Mouse (Mus musculus) monocyte, adult 5-6 weeks (primary cell): ENCODE data around the gene Lefty2. TPM values are rescaled to one million over a fixed set of nuclear protein-coding genes. Genes with fewer than 3 reads are reported as not detected.
"Not testable (repeated sequence)": the region's sequence is repeated elsewhere in the genome, so short reads cannot be mapped to it uniquely, and the experiment has no call there.

Experiments
- ATAC-seq: fragments of 153-309, 156-312 bp; replicated peaks from 2 replicates; pipeline ENCODE4 v1.8.0; 2017; ENCODE audit warnings: mild to moderate bottlenecking; ENCODE audit not compliant: low TSS enrichment, insufficient number of reproducible peaks, severe bottlenecking, poor library complexity, low FRiP score
- total RNA-seq: library from RNA; stranded (forward); fragments of 200-1000, 200-491, 200-594 nt; gene quantifications from 3 replicates; pipeline ENCODE4 v1.2.3, GENCODE M21; 2017

Lefty2 gene
- total RNA-seq, 1 experiment from 2014 or later = not detected

DNA sequence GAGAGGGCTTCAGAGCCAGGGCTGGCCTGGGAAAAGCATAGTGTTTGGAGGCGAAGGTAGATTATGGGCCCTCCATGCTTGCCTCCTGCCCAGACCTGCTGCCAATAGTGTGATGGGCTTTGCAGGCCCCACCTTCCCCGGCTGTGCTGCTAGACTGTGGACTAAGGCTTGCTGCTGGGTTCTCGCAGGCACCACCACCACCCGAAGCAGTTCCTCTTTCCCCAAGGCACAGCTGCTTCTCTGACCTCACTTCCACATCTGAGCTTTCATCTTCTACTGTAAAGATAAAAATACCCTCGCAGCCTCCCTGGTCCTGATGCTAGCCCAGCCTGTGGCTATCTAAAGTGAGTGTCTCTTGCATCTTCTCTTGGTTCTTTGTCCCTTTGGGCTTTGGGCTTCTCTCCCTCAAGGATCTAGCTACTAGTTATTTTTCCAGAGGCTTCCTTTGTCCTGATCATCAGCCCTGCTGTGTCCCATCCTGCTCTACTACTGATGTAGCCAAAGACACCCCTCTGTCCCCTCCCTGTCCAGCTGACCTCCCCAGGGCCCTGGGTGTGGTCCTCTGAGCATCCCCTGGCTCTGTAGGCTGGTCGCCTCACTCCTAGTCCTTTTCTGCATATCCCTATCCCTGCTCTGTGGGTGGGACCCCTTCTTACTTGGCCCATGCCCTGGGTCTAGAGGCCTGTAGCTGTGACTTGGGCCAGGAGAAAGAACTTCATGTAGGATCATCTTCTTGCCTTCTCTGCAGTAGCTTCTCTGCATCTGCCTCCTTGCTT lies 29.6 kb downstream of the Lefty2 start:
- ATAC-seq = peak; percentile 89

DNA sequence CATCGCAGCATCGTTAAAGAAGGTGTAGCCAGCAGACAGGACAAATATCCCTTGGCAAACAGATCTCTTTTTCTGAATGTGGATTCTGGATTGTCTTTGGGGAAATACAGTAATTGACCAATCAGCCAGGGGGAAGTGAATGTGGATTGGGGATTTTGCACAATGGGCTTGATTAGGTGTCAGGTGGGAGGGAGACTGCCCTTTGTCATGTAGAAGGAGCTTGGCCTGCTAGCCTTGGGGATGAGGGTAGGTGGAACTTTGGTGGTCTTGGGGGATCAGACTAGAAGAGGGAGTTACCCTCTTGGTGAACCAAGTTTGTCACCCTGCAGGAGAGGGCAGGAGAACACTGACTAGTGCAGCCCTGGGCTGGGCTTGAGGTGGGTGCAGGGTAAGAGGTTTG lies 31.8 kb downstream of the Lefty2 start:
- no peak for ATAC-seq

DNA sequence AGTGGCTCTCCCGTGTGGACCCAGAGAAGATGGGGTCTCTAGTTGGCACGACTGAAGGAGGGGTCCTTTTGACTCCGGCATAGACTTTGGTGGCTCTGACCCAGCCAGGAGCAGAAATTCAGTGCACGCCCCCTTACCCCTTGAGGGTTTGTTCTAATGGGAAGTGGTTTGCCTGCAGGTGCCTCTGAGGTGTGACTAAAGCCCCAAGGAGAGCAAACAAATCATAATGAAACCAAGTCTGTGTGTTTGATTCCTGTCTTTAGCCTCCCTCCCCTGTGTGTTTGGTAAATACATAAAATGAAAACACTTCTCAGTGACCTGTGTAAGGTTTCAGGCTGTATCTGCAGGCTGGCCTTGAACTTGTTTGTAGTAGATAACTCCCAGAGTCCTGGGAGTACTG lies 33.4 kb downstream of the Lefty2 start:
- ATAC-seq = no peak

DNA sequence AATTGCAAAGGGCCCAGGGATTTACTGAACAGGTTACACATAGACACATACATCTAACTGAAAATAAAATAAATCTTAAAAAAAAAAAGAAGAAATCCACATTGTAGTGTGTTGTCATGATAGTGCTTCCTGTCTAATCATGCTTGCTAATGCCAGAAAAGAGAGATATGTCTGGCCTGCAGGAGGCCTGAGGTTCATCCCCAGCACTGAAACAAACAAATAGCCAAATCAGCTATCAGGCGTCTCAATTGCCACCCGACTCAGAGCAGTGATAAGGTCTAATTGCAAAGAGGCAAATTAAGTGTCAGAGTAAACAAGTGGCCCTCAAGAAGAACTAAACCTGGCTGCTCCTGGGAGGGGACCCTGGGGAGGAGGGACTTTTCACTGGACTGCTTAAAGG lies 36.7 kb downstream of the Lefty2 start:
- no peak for ATAC-seq

DNA sequence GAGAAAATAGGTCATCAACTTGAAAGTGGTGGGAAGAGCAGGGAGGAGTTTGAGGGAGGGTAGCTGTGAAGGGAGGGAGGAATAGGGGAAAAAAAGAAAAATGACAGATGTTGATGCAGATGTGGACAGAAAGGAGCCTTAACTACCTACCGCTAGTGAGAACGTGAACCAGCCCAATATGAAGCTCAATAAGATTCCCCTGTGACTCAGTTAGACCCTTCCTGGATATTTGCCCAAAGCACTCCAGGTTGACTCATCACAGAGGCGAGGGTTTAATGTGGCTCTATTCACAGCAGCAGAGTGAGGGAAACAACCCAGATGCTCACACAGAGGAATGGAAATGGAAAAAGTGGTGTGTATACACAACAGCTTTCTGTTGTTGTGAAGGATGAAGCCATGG lies 38.2 kb downstream of the Lefty2 start:
- ATAC-seq = no peak

DNA sequence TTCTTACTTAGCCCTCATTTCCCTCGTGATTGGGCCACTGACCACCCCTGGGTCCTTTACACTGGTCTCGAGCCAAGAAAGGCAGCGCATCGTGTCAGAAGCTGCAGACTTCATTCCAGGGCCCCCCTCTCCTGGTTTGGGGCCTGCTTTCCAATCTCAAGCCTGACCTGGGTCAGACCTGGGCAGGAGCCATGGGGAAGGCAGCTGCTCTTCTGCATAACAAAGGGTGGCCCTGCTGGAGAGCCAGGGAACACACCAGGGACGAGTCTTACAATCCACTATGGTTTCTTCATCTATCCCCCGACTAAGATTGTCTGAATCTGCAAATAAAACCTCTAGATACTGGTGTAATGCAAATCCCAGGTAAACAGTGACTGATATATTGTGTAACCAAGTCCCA lies 40.8 kb downstream of the Lefty2 start:
- no peak for ATAC-seq

DNA sequence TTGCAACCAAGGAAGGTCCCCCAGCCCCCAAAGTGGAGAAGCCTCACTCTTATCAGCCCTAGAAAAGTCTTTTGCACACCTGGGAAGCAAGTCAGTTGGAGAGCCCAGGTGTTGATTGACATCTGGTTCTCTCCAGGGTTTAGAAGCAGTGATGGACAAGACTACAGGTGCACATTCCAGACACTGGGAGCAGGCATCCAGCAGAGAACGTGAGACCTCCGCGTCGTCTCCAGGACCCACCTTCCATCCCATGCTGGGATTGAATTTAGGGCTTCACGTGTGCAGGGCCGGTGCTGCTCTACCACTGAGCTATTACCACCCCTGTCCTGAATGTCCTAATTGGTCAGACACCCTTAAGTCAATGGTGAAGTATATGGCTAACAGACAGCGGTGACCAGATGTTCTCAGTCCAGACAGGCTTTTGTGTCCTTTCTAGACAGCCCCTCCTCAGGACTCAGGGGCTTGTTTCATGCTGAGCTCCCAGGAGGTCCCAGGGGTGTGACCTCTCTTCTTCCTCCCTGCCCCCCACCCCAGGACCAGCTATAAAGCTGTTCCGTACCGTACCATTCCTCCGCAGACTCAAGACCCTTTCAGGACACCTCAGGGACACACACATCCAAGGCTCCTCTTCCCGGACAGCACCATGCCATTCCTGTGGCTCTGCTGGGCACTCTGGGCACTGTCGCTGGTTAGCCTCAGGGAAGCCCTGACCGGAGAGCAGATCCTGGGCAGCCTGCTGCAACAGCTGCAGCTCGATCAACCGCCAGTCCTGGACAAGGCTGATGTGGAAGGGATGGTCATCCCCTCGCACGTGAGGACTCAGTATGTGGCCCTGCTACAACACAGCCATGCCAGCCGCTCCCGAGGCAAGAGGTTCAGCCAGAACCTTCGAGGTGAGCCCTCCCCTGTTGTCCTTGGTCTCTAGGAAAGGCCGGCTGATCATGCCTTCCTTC lies 41.8 kb downstream of the Lefty2 start, which contains the start of gene Lefty1:
TSS of gene Lefty1 (plus strand) at position 556 of the 953 bp plus-strand sequence.
- no peak for ATAC-seq

DNA sequence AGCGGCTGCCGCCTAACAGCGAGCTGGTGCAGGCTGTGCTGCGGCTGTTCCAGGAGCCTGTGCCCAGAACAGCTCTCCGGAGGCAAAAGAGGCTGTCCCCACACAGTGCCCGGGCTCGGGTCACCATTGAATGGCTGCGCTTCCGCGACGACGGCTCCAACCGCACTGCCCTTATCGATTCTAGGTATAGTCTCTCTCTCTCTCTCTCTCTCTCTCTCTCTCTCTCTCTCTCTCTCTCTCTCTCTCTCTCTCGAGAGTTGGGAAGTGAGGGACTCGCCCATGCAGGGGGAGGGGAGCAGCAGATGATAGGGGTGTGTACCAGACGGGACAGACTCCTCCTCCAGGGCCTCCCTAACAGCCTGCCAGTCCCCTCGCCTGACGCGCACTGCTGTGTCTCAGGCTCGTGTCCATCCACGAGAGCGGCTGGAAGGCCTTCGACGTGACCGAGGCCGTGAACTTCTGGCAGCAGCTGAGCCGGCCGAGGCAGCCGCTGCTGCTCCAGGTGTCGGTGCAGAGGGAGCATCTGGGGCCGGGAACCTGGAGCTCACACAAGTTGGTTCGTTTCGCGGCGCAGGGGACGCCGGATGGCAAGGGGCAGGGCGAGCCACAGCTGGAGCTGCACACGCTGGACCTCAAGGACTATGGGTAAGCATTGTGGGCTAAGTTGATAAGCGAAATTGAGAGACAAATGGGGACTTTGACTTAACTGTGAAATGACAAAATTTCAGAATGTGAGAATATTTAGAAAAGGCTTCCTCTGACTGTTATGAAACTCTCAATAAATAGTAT lies 43.9 kb downstream of the Lefty2 start:
- ATAC-seq = peak; percentile 40; the same call in 1 of the 2 replicates

DNA sequence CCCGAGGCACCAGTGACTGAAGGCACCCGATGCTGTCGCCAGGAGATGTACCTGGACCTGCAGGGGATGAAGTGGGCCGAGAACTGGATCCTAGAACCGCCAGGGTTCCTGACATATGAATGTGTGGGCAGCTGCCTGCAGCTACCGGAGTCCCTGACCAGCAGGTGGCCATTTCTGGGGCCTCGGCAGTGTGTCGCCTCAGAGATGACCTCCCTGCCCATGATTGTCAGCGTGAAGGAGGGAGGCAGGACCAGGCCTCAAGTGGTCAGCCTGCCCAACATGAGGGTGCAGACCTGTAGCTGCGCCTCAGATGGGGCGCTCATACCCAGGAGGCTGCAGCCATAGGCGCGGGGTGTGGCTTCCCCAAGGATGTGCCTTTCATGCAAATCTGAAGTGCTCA lies 44.7 kb downstream of the Lefty2 start:
- ATAC-seq = not testable (repeated sequence)

DNA sequence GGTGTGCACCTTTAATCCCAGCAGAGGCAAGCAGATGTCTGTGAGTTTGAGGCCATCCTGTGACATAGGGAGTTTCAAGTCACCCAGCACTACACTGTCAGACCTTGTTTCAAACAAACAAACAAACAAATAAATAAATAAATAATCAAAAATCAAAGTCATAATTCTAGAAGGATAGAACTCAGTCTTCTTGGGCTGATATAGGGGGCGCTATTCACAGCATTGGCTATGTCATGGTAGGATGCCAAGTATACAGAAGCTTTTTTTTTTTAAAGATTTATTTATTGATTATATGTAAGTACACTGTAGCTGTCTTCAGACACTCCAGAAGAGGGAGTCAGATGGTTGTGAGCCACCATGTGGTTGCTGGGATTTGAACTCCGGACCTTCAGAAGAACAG lies 45.9 kb downstream of the Lefty2 start:
- not testable (repeated sequence) for ATAC-seq

DNA sequence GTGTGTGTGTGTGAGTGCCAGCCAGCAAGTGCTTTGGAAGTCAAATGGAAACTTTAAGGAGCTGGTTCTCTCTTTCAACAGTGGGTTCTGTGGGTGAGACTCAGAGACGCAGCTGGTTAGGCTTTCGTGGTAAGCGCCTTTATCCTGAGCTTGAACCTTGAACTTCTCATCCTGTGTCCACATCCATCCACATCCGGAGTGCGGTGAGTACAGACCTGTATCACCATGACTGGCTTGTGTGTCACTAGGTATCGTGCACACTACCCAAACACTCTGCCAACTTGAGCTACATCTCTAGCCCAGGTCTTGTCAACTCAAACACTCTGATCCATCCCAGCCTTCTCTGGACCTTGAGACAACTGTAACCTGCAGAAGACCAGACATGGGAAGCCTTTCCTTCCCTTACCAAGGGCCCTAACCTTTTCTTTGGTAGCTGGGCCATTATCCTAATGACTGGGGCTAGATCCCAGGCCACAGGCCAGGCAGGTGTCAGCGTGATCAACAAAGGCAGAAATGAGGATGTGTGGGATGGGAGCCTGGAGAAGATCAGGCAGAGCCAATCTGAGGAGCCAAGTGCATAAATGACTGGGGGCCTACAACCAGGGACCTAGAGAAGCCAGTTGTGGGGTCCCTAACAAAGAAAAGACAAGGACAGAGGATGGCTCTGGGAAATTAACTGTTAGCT lies 48.0 kb downstream of the Lefty2 start:
- no peak for ATAC-seq

DNA sequence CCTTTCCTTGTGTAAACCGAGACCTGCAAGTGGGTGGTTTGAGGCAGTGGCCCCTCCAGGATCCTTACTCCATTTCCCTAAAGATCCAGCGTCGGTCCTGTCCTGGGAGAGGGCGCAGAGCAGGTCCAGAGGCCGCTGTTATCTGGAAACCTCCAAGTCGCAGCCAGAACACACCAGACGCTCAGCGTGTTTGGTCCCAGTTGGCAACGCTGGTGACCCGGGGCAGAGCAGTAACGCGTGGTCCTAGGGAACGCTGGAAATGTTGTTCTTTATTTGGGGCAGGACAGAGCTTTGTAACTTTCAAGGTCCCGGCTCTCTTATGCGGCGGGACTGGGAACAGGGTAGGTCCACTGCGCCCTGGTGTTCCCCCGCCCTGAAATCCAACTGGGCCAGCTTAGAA lies 48.8 kb downstream of the Lefty2 start:
- no peak for ATAC-seq

DNA sequence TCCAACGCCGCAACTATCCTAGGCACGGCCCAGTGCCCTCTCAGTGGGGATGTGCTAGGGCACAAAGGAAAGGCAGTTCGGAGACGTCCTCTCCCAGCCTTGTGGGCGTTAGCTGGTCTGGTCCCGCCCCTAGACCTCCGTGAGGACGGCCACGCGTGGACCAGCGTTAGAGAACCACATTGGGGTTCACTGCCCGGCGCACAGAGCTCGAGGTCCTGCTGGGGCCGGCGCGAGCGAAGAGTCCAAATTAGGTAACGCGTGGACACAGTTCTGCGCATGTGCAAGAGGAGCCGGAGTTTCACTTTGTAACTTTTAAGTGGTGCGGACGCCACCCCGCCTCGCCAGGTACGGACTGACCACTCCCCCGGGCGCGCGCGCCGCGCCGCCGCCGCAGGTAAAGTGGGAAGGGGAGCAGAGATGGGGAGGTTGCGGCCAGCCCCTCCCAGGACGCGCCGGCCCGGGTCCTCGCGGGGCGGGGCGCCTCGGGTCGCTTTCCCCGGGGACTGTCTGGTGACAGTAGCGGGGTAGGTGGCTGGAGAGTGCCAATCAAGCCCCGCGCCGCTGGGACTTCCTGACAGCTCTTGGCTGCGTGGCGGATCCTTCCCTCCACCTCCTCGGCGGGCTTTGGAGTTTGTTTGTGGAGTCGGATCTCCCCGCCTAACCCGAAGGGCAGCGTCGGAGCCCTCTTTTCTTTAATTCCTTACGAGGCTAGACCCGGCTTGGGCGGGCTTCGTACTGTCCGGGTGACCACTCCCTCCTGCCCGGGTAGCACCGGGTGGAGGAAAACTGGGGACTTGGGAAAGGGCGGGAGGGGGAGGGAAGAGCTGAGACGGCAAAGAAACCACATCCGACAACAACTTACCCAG lies 49.5 kb downstream of the Lefty2 start, which contains the start of gene Tmem63a:
TSS of gene Tmem63a (plus strand) at position 179 of the 866 bp plus-strand sequence.
- ATAC-seq = peak; percentile 54

DNA sequence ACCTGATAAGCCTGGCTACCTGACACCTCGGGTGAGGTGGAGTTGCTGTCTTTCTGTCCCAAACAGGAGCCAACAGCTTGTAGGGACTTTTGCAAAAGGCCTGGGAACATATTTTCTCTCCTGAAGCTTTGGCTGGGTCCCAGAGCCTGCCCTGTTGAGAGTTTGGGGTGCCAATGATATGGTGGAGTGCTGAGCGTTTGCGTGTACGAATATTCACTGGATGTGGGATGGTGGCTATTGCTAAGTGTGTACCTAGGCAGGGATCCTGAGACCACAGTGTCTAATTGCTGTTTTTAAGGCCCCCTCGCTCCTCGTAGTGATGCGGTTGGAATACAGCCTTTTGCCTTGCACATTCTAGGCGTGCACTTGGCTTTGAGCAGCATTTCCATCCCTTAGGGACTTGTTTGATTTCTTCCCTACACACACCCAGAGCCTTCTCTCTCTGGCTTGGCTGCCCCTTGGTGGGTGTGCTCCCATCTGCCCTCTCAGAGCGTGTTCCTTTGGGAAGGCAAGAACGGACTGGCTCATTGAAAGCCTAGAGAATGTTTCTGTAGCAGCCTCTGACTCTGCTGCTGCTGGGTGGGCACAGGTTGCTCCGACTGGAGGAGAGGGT lies 50.2 kb downstream of the Lefty2 start:
- no peak for ATAC-seq

DNA sequence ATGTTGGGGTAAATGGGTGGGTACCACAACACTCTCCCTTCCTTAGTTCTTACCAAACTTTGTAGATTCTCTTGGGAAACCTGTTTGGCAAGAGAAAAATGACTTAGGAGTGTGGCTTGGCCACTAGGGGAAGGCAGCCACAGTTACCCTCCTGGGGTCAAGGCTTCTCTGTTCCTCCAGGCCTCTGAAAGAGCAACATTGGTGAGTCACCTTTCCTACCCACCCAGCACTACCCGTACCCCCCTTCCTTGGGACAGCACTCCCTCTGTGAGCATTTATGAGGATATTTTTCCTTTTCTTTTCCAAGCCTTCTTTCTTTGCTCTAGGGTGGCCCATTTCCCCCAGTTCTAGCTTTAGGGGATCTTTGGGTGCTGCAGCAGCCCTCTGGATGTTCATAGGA lies 51.0 kb downstream of the Lefty2 start:
- ATAC-seq = no peak

DNA sequence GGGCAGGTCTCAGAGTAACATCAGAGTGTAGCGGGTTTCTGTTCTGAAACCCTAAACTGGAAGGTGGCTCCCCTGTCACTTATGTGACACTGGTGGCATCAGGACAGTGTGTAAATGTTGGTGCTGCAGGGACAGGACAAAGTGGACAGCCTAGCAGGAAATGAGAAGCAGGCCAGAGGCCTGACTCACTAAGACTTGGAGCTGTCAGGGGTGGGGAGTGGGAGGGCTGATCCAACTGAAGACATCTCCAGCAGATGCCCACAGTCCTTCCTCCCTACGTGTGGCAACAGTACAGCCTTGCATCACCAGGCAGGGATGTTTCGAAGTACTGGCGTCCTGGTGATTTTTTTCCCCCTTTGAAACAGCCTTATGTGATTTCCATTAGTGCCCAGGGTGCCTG lies 51.6 kb downstream of the Lefty2 start:
- ATAC-seq = 0 out of 2 replicates have a peak, but pooled peaks have one; percentile 25
